Mouse (Mus musculus): Measurements from ENCODE around the gene Cacna1d. TPM values are rescaled to one million over a fixed set of nuclear protein-coding genes. Genes with fewer than 3 reads are reported as not detected.

Cacna1d gene
- total and polyA plus RNA-seq, 3 experiments: not detected

- no peak overlapping the region for H3K9ac ChIP-seq (ENCODE audit: control insufficient read depth, low read depth, low read length, poor library complexity, severe bottlenecking)
- no peaks in the 10 kb centered on the region for H3K79me2 ChIP-seq (ENCODE audit: control insufficient read depth, insufficient read depth, low read length, poor library complexity)
- TF ChIP-seq MYB (IDR thresholded peaks at IDR 0.05; ENCODE audit: low read depth, low read length): no peak
- TF ChIP-seq BHLHE40 (IDR thresholded peaks at IDR 0.05; ENCODE audit: borderline replicate concordance, low read depth, low read length): no peak
- no peak for TF ChIP-seq MEF2A (IDR thresholded peaks at IDR 0.05; ENCODE audit: extremely low read depth, insufficient replicate concordance, low read depth, low read length, poor library complexity, severe bottlenecking)
- TF ChIP-seq GABPA (IDR thresholded peaks at IDR 0.05; ENCODE audit: low read depth, low read length): no peak
- TF ChIP-seq MAFK (IDR thresholded peaks at IDR 0.05; ENCODE audit: borderline replicate concordance, low read depth, low read length): no peak
- TF ChIP-seq RCOR1 (IDR thresholded peaks at IDR 0.05; ENCODE audit: low read depth, low read length): no peak
- TF ChIP-seq ZMIZ1 (IDR thresholded peaks at IDR 0.05; ENCODE audit: low read depth, low read length): no peak
- no peak for TF ChIP-seq GATA1 (IDR thresholded peaks at IDR 0.05; ENCODE audit: low read depth, low read length)
- TF ChIP-seq RAD21 (IDR thresholded peaks at IDR 0.05; ENCODE audit: low read depth, low read length): no peak
- no peak for TF ChIP-seq POLR2A (IDR thresholded peaks at IDR 0.05; ENCODE audit: control insufficient read depth in 1 of 2, insufficient read depth in 1 of 2, low read depth in 1 of 2, low read length in 2 of 2, poor library complexity in 1 of 2)
- TF ChIP-seq MXI1 (IDR thresholded peaks at IDR 0.05; ENCODE audit: low read depth, low read length): no peak
- TF ChIP-seq CHD2 (IDR thresholded peaks at IDR 0.05; ENCODE audit: low read length): no peak
- TF ChIP-seq POLR2AphosphoS5 (IDR thresholded peaks at IDR 0.05; ENCODE audit: borderline replicate concordance, low read depth, low read length): no peak
- no peak for TF ChIP-seq POLR2AphosphoS2 (IDR thresholded peaks at IDR 0.05; ENCODE audit: low read length)
- H3K36me3 ChIP-seq (ENCODE audit: control insufficient read depth in 1 of 2, insufficient read depth in 2 of 2, low read length in 2 of 2): no peaks in the 10 kb centered on the region
- H3K4me1 ChIP-seq (ENCODE audit: control insufficient read depth in 1 of 2, insufficient read depth in 2 of 2, low read length in 2 of 2): no peaks in the 10 kb centered on the region
- no peak for DNase-seq (ENCODE audit: low read depth, low spot score)
- H3K4me3 ChIP-seq (ENCODE audit: control insufficient read depth in 1 of 2, insufficient read depth in 1 of 2, low read depth in 2 of 2, low read length in 2 of 2): no peak overlapping the region
- no peak overlapping the region for H3K27ac ChIP-seq (ENCODE audit: control insufficient read depth, low read depth, low read length)
- no peaks in the 10 kb centered on the region for H3K9me3 ChIP-seq (replicated peaks; ENCODE audit: insufficient read depth, low read length)
- no peaks in the 10 kb centered on the region; a peak in 1 of 4 replicates for H3K27me3 ChIP-seq (ENCODE audit: control insufficient read depth in 1 of 2, insufficient read depth in 2 of 2, low read length in 2 of 2)
Measured at GRCm38 (mm10) chr14:30050280-30050679, 441.0 kb downstream of the Cacna1d start.

- no peaks in the 10 kb centered on the region for H3K36me3 ChIP-seq (ENCODE audit: control insufficient read depth in 1 of 2, insufficient read depth in 2 of 2, low read length in 2 of 2)
- TF ChIP-seq ETS1 (IDR thresholded peaks at IDR 0.05; ENCODE audit: low read depth, low read length) (no peak), RCOR1 (IDR thresholded peaks at IDR 0.05; ENCODE audit: low read depth, low read length) (no peak), SMC3 (IDR thresholded peaks at IDR 0.05; ENCODE audit: low read depth, low read length) (peak; percentile 21; the same call in 1 of the 2 replicates), JUND (IDR thresholded peaks at IDR 0.05; ENCODE audit: low read depth, low read length) (no peak), MXI1 (IDR thresholded peaks at IDR 0.05; ENCODE audit: low read depth, low read length) (no peak), CTCF (IDR thresholded peaks at IDR 0.05 in 2 of 3, conservative IDR thresholded peaks at IDR 0.05 in 1 of 3; ENCODE audit: control insufficient read depth in 1 of 3, insufficient read depth in 1 of 3, low read depth in 2 of 3, low read length in 3 of 3, poor library complexity in 1 of 3, severe bottlenecking in 1 of 3) (peak; percentile 20 to 31 (median 29); a peak in 4 of 6 replicates), RAD21 (IDR thresholded peaks at IDR 0.05; ENCODE audit: low read depth, low read length) (peak; percentile 14)
- peak; percentile 9 for DNase-seq (ENCODE audit: low read depth, low spot score)
- H3K27me3 ChIP-seq (ENCODE audit: control insufficient read depth in 1 of 2, insufficient read depth in 2 of 2, low read length in 2 of 2): no peaks in the 10 kb centered on the region
- H3K27ac ChIP-seq (ENCODE audit: control insufficient read depth, low read depth, low read length): no peak overlapping the region
- peaks cover 0 to 2% of the 10 kb centered on the region in 2 experiments; a peak in 1 of 4 replicates for H3K4me1 ChIP-seq (ENCODE audit: control insufficient read depth in 1 of 2, insufficient read depth in 2 of 2, low read length in 2 of 2)
- H3K4me3 ChIP-seq (ENCODE audit: control insufficient read depth in 1 of 2, insufficient read depth in 1 of 2, low read depth in 2 of 2, low read length in 2 of 2): no peak overlapping the region
- H3K9me3 ChIP-seq (replicated peaks; ENCODE audit: insufficient read depth, low read length): no peaks in the 10 kb centered on the region
- H3K79me2 ChIP-seq (ENCODE audit: control insufficient read depth, insufficient read depth, low read length, poor library complexity): no peaks in the 10 kb centered on the region
- H3K9ac ChIP-seq (ENCODE audit: control insufficient read depth, low read depth, low read length, poor library complexity, severe bottlenecking): no peak overlapping the region
Measured at GRCm38 (mm10) chr14:30048049-30048448, 443.2 kb downstream of the Cacna1d start.

Measured in MEL (cell line).